Mouse (Mus musculus): Measurements from ENCODE around the gene Snx18.

Snx18 gene

DNA sequence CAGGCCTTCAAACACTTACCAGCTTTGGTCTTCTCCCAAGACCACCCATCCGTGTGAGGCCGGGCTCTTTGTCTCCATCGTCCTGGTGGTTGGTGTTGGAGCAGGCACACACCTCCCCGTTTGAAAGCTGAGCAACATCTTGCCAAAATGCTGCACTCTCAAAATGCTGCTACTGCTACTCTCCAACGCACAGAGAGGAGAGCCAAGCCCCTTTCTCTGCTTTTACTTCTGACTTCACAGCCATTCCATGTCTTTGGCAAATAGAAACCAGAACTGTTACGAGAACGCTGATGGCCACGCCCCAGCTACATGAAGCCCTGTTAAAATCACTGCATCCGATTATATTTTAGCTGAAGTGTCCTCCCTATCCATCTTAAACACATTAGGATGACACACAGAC is 58.7 kb downstream of the Snx18 start:
- no peak for DNase-seq

DNA sequence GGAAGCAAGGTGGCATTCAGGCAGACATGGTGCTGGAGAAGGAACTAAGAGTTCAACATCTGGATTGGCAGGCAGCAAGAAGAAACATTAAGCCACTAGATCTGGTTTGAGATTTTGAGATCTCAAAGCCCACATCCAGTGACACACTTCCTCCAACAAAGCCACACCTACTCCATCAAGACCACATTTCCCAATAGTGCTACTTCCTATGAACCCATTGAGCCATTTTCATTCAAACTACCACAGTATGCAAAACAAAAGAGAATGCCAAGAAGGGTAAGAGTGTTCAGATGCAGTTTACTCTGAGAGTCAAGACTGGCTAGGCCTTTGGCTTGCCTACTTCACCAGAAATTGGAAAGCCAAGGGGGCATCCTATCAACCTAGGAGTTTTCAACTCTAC is 61.8 kb downstream of the Snx18 start:
- DNase-seq, result no peak

DNA sequence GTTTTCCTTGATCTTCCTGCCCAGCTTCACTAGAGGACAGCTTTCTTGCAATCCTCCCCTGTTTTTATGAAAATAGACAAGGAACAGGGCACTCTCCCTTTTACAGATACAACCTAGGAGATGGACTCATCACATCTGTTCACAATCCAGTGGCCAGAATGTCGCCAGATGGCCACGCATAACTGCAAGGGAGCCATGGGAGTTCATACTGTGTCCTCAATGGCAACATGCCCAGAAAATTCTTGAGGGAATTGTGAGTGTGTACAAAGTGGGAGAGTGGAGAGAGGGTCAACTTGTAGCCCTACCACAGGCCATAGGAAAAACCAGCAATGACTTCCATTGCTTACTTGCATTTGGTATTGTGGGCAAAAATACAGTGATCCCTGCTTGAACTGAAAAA is 63.1 kb downstream of the Snx18 start:
- DNase-seq, result peak; percentile 59 to 66

DNA sequence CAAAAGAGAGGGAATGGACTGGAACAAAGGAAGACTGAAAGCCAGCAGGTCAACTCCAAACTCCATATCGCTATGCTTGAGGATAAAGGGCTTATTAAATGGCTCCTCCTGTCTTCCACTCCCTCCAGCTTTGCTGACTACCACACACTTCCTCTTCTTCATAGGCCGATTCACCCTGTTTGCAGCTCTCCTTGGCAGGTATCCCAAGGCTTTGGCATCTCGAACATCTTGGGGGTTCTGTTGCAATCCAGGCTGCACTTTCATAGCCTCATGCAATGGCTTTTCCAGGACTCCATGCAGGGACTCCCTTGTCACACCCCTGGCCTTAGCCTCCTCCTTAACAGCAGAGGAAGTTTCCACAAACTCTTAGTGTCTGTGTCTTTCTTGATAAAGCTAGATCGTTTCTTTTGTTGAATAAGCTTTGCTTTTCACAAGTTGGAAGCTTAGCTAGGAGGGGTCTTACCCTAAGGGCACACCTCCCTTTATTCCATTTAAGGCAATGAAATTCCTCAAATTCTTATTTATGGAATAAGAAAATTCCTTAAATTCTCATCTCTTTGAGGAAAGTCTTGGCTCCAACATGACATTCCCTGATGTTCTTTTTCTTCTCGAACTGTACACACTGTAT is 64.6 kb downstream of the Snx18 start:
- DNase-seq, result peak; percentile 27 to 33

DNA sequence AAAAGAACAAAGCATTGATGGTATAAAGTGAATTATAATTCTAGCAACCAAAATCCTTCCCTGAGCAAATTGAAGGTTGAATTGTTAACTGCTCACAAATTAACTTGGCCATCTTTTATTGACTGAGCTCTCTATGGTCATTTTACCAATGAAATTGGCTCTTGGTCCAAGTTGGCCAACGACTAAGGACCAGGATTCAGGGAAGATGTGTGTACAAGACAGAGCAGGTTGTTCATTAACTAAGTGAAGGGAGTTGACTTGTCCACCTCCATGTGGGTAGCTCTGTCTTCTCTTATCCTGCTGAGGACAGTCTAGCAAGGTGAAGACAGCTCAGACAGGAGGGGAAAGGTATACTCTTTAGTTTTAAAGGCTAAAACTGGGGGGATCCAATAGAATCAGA is 66.0 kb downstream of the Snx18 start:
- no peak for DNase-seq

DNA sequence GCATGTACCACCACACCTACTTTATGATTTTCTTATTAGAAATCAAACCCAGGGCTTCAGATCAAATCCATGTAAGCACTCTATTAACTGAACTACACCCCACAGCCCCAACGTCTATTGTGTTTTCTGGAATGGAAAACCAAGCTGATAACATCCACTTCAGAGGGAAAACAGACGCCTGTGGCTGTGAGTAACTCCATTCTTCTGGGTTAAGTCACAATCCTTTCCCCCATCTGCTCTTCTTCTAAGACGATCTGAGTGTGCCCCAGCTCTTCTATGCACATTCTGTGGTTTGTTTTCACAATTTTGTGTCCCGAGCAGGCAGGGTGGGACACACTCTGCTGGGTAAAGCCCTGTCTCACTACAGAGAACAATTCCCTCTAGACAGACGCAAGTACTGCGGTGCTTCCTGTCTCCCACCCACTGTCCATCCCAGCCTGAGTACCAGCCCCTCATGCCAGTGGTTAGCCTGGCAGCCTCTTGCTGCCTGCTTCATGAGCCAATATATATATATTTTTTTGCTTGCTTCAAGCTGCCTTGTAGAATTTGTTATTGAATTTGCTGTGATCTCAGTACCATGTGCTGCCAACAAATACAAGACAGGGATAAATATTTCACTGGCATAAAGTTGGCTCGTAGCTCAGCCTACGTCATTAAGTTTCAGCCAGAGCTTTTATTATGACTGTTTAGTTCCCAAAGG is 67.3 kb downstream of the Snx18 start:
- no peak for DNase-seq

DNA sequence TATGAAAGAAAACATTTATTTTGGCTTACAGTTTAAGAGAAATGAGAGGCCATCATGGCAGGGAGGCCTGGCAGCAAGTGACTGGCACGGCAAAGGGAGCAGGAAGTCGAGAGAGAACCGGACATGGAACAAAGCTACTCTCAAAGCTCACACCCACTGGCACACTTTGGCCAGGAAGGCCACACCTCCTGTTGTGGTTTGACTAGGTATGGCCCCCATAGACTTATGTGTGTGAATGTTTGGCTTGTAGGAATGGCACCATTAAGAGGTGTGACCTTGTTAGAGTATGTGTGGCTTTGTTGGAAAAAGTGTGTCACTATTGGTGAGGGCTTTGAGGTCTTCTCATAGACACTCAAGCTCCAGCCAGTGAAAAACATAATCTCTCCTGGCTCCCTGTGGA is 69.3 kb downstream of the Snx18 start:
- no peak for DNase-seq

DNA sequence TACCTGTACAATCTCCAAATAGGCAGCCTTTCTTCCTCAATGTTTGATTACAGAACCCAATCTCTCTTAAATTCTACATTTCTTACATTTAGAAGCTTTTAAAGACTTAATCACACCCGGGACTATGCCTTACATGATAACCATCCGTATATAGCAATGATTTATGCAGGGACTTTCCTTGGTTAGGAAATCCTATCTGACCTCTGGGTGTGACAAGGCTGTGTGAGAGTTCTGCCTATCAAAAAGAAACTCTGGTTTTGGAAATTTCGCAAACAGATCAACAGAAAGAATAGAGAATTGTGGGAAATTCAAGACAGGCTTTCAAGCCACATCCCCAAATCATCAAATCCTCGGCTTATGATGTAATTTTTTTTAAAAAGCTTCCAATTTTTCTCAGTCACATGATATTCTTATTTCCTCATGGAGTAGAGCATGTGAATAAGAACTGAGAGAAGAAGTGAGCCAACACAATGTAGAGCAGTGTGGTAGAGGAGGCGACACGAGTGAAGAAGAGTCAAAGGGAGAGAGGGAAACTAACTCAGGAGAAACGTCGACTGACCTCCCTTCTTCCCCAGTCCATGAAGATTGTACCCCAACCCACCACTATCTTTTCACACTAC is 70.4 kb downstream of the Snx18 start:
- DNase-seq, result no peak

DNA sequence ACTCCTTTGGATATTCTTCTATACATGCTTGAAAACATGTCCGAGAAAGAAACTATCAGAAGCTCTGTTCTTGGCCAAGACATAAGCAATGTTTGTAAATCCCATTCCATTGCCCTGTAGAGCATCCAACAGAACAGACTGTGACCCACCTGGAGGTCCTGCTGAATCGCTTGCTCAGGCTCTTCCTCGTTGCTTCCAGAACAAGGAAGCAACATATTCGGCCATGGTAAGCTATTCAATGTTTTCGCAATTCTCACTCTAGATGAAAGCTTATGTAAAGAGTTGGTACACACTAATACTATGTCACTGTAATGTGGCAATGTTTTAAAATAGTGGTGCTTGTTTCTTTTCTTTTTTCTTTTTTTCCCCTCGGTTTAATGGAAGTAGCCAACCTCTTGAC is 76.0 kb downstream of the Snx18 start:
- DNase-seq, result peak; percentile 66 to 73
